Mouse (Mus musculus) heart, adult 2 months (tissue): ENCODE results near the gene Six3.

ENCODE experiments used
- CTCF ChIP-seq: fragments of 200-600 bp; IDR thresholded peaks from 2 replicates; pipeline ENCODE4 v1.8.1; 2022; ENCODE audit warnings: antibody characterized with exemption, mild to moderate bottlenecking, moderate library complexity
- EP300 ChIP-seq: fragments of 200-500 bp; IDR thresholded peaks from 2 replicates; pipeline ENCODE4 v1.6.1; 2011; ENCODE audit warnings: low read depth, low read length, control low read depth; ENCODE audit not compliant: insufficient read depth
- POLR2A ChIP-seq: fragments of 200-500 bp; IDR thresholded peaks from 2 replicates; pipeline ENCODE4 v1.6.1; 2011; ENCODE audit warnings: mild to moderate bottlenecking, low read depth, low read length, control low read depth; ENCODE audit not compliant: insufficient read depth

DNA sequence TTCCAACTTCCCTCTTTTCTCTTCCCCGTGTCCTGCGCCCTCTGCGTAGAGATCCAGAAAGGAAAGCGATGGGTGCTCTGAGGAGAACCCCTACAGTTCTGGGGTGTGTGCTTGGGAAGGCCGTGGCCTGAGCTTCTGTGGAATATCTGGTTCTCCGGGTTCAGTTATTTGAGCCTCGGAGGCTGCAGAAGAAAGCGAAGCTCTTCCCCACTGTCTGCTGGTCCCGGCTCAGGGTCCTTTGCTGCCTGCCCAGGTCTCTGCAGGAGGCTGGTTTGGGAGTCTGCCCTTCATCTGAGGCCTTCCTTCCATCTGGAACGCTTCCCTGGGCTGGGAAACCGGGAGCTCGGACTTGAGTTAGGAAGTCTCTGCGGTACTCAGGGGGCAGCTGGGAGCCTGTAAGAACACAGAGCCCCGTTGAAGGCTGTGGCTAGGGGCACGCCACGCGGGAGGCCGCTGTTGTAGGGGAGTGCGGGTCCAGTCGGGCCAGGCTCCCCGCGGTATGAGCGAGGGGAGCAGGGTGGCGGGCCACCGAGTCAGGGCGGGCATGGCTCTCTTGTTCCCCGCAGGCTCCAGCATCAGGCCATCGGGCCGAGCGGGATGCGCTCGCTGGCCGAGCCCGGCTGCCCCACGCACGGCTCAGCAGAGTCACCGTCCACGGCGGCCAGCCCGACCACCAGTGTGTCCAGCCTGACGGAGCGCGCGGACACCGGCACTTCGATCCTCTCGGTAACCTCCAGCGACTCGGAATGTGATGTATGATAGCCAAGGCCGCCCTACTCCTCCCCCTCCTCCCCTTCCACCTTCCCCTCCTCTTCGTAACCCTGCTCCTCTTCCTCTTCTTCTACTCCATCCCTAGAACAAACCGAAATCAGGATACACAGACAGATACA lies 10.0 kb downstream of the Six3 start:
- no peak for TF ChIP-seq EP300
- no peak for TF ChIP-seq POLR2A
- no peak for TF ChIP-seq CTCF
